Mouse (Mus musculus): ENCODE results near the gene Npr1.

Gene Npr1

GRCm38 (mm10) chr3:90437131-90437530 lies 28.5 kb downstream of the Npr1 start:
- no peak for DNase-seq (ENCODE audit: low spot score)

GRCm38 (mm10) chr3:90434073-90434730 lies 31.5 kb downstream of the Npr1 start:
- no peak for DNase-seq (ENCODE audit: low spot score)

DNA sequence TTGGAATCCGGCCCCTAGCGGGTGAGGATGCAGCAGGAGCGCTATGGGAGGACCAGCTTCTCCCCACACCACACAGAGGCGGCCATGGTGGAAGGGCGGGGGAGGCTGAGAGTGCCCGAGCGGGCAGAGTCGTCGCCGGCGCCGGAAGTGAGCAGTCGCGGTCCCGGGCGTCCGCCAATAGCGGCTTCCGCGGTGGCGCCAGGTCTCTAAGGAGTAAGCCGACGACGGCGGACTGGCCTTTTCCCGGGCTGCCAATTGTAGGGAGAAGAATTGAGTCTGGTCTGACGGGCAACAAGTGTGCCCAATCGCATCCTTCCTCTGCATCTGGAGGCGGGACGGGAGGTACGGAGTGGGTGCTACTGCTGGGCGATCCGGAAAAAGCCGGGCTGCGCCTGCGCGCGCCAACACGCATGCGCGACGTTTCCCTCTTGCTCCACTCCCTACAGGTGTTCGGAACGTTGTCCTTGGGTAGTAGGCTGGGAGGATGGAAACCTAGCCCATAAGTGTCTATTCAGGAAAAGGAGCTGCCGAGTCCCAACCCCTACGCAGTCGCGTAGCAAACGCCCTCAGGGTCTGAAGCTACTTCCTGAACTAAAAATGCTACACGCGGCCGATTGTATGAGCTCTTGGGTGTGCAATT lies 32.2 kb downstream of the Npr1 start, which contains the start of gene Ints3:
Ints3 (minus strand) TSS at position 242 of the 640 bp plus-strand sequence.
- peak; percentile 98 for DNase-seq (ENCODE audit: low spot score)

- DNase-seq (ENCODE audit: low spot score): no peak
Measured at GRCm38 (mm10) chr3:90432811-90433219, 32.9 kb downstream of the Npr1 start.

DNA sequence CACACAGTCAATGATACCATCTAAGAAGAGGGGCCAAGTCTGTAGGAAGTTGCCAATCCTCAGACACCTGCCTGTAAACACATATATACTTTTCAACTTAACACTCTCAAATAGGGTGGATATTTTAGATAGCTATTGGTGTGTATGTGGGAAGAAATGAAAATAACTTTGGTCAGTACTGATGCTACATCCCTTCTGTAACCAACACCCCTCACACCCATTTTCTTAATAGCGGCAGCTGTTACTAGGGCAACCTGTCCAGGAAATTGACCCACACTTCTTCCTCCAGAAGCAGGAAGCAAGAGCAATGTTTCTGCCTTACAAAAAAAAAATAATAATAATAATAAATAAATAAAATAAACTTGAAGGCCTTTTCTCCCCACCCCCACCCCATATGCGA lies 33.3 kb downstream of the Npr1 start:
- no peak for DNase-seq (ENCODE audit: low spot score)

DNA sequence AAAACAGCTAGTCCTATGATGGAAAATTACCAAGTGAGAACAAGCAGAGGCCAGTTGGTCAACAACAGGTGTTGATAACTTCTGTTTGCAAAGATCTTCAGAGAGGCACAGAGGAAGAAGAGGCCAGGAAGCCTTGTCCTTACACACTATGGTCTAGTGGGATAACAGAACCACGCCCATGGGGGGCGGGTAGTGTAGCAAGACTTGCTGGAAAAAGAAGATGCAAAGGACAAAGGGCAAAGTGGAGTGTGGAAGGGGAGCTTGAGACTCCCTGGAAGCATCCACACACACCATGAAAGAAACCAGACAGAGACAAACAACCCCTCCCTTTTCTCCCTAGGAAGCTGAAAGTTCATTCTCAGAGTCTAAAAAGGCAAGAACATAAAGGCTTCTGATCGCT lies 36.1 kb downstream of the Npr1 start:
- no peak for DNase-seq (ENCODE audit: low spot score)

- no peak for DNase-seq (ENCODE audit: low spot score)
Measured at GRCm38 (mm10) chr3:90428186-90428585, 37.5 kb downstream of the Npr1 start.

- no peak for DNase-seq (ENCODE audit: low spot score)
Measured at GRCm38 (mm10) chr3:90427574-90427973, 38.1 kb downstream of the Npr1 start.

GRCm38 (mm10) chr3:90425499-90425898 lies 40.2 kb downstream of the Npr1 start:
- no peak for DNase-seq (ENCODE audit: low spot score)

- DNase-seq (ENCODE audit: low spot score): no peak
Measured at GRCm38 (mm10) chr3:90423549-90423948, 42.1 kb downstream of the Npr1 start.

GRCm38 (mm10) chr3:90420696-90421095 lies 45.0 kb downstream of the Npr1 start:
- no peak for DNase-seq (ENCODE audit: low spot score)

DNA sequence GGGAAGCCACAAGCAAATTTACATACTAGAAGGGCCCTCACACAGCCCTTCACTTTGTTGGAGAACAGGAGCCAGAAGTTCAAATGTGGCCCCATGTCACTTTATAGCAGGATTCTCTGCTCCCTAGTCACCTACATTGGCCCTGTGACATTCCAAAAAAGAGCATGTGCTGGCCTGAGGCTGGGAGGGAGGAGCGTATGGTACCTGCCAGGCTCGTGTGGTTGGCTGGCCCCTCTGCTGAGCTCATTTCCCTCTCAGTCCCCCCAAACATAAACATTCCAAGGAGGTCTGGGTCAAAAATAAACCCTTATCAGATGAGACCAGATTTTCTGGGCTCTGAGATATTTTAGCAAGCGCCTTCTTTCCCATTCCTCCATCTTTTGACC lies 52.7 kb downstream of the Npr1 start:
- DNase-seq (ENCODE audit: low spot score): no peak

DNA sequence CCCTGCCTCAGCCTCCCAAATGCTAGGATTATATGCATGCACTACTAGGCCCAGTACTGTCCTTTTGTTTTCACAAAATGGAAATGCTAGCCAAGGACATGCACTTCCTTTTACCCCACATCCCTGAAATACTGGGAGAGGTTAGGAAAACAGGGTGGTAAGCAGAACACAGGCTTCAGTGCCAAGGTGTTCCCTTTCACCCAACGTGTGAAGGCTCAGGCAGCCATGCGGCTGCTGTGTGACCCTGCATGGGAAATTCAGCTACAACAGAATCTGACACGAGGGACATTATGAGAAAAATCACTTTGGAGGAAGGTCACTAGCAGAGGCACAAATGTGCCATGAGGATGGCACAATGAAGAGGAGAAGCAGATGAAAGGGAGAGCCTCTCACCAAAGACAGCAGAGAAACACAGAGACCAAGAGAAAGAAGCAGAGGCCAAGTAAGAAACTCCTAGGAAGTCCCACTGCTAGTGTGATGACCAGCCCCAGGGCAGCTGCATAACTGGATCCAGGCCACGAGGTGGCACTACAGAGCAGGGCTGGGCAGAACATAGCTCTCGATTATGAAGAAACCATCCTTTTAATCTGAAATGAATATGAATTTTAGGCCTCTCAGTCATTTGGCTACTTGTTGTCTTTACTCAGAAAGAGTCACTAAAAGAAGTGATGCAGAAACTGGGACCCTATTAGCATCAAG lies 53.2 kb downstream of the Npr1 start:
- DNase-seq (ENCODE audit: low spot score): peak; percentile 75

DNA sequence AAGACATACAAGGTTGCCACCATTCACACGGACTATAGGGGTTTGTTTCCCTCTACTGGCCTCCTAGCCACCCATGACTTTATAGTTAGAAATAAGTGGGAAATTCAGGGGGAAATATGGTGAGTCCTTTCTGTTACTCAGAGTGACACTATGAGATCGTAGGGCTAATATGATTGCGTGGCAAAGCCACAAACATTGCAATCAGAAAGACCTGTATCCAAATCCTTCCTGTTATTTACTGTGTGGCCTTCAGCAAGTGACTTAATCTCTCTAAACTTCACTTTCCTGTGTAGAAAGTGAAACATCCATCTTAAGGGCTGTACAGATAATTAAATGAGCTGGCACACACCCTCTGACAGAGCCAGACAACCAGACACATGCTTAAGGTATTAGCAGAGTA lies 56.9 kb downstream of the Npr1 start:
- DNase-seq (ENCODE audit: low spot score): no peak

DNA sequence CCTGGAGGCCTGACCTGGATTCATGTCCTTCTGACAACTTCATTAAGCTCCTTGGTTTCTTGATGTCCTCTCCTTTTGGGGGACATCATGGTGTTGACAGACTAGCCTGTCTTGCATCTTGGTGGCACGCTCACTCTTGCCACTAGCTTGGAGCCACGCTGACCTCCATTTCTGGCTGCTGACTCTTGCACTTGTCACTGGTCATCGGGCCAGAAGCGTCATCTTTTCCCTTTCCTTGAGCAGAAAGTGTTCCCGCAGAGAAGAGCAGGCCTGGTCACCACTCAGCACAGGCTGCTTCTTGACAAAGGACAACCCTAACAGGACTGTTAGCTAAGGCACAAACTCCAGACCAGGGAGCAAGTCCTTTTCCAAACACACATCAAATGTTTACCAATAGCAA lies 59.3 kb downstream of the Npr1 start:
- no peak for DNase-seq (ENCODE audit: low spot score)

GRCm38 (mm10) chr3:90404609-90405008 lies 61.1 kb downstream of the Npr1 start:
- no peak for DNase-seq (ENCODE audit: low spot score)

DNA sequence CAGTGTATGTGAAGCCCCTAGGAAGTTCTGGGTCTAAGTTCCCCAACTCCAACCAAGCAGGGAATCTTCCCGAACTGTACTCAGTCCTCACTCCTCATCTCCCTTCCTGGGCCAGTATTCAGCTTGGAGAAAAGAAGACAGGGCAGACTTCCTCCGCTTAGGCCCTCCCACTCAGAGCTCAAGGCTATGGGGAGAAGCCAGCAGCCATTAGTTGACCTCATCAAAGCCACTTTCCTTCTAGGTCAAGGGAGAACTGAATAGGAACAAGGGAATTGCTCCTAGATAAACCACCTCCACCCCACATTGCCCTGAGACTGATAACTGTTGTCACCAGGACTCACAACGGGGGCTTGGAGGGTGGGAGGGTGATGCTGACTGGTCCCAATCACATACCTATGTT lies 61.5 kb downstream of the Npr1 start:
- no peak for DNase-seq (ENCODE audit: low spot score)

- no peak for DNase-seq (ENCODE audit: low spot score)
Measured at GRCm38 (mm10) chr3:90400993-90401392, 64.7 kb downstream of the Npr1 start.

Measured in ovary, postnatal 14 days (tissue).